Mouse (Mus musculus) forebrain, embryonic 13.5 days (tissue): Measurements from ENCODE around the gene Akap10. TPM values are rescaled to one million over a fixed set of nuclear protein-coding genes. Genes with fewer than 3 reads are reported as not detected.
A peak's percentile ranks its signal among the peaks of the same experiment; 100 is the strongest.
"Not testable (repeated sequence)": the region's sequence is repeated elsewhere in the genome, so short reads cannot be mapped to it uniquely, and the experiment has no call there.

Experiments used
- ATAC-seq: fragments of 200-750 bp; cut with Nextera tagmentation; 2 replicates; pipeline ENCODE4 v1.8.0; 2017
- H3K27ac ChIP-seq: fragments of 300-500 bp; sonication (generic); 2 replicates; pipeline ENCODE4 v1.5.1; 2015; ENCODE audit warnings: inconsistent platforms, mild to moderate bottlenecking, moderate library complexity
- H3K27me3 ChIP-seq: fragments of 300-500 bp; sonication (generic); 2 replicates; pipeline ENCODE4 v1.6.1; 2015; ENCODE audit warnings: mild to moderate bottlenecking, inconsistent platforms
- H3K36me3 ChIP-seq: fragments of 300-500 bp; sonication (generic); 2 replicates; pipeline ENCODE4 v1.6.1; 2015; ENCODE audit warnings: mild to moderate bottlenecking, inconsistent platforms; ENCODE audit not compliant: poor library complexity, severe bottlenecking
- H3K4me1 ChIP-seq: fragments of 300-500 bp; sonication (generic); 2 replicates; pipeline ENCODE4 v1.6.1; 2015; ENCODE audit warnings: inconsistent platforms
- H3K4me2 ChIP-seq: fragments of 300-500 bp; sonication (generic); 2 replicates; pipeline ENCODE4 v1.6.1; 2015; ENCODE audit warnings: inconsistent platforms, mild to moderate bottlenecking, moderate library complexity
- H3K4me3 ChIP-seq: fragments of 300-500 bp; sonication (generic); 2 replicates; pipeline ENCODE4 v1.5.1; 2015; ENCODE audit warnings: mild to moderate bottlenecking, inconsistent platforms
- H3K9ac ChIP-seq: fragments of 300-500 bp; sonication (generic); 2 replicates; pipeline ENCODE4 v1.6.1; 2015; ENCODE audit warnings: mild to moderate bottlenecking, inconsistent platforms
- H3K9me3 ChIP-seq: fragments of 300-500 bp; sonication (generic); replicated peaks from 2 replicates; pipeline ENCODE4 v1.6.1; 2016; ENCODE audit warnings: inconsistent platforms
- WGBS: fragments of 180-500 bp; shearing (Covaris S2); methylation state at CpG from one replicate; pipeline ENCODE4 v1.1.7; 2015; 5-methylcytosine and 5-hydroxymethylcytosine counted together
- polyA plus RNA-seq: library from polyadenylated mRNA; unstranded; fragments of >200 nt; fragmentation: Nextera tagmentation; extraction: Ambion mirVana; gene quantifications from 2 replicates; pipeline ENCODE4 v1.2.1, GENCODE M21; 2015

Gene Akap10
- 13.8 and 14.2 TPM in 2 replicates for polyA plus RNA-seq

- Histone ChIP-seq H3K9me3 (no peaks in the 10 kb centered on the region), H3K4me2 (peak within 1 kb of the TSS; percentile 69), H3K36me3 (0 out of 2 replicates have a peak, but pooled peaks cover 4% of the 10 kb centered on the region), H3K9ac (peak within 1 kb of the TSS; percentile 93), H3K4me1 (peaks cover 24% of the 10 kb centered on the region), H3K4me3 (peak within 1 kb of the TSS; percentile 93), H3K27me3 (no peaks in the 10 kb centered on the region), H3K27ac (peak within 1 kb of the TSS; percentile 90)
- peak; percentile 96 for ATAC-seq
- WGBS, result under 1% methylated on average over 31 of the region's 43 CpGs
Observed at GRCm38 (mm10) chr11:61930098-61930517, at the start of gene Akap10. Gene Akap10 (minus strand): TSS chr11:61930252.

- WGBS, result 84% methylated on average over 1 of the region's 1 CpGs
- Histone ChIP-seq H3K9me3 (no peaks in the 10 kb centered on the region), H3K27ac (no peak overlapping the region), H3K4me1 (no peaks in the 10 kb centered on the region), H3K4me2 (no peak overlapping the region), H3K36me3 (no peaks in the 10 kb centered on the region), H3K9ac (no peak overlapping the region), H3K27me3 (no peaks in the 10 kb centered on the region), H3K4me3 (no peak overlapping the region)
- ATAC-seq, result no peak
Observed at GRCm38 (mm10) chr11:61975783-61976182, 45.7 kb upstream of the Akap10 start.

- Histone ChIP-seq H3K4me1 (no peaks in the 10 kb centered on the region), H3K36me3 (no peaks in the 10 kb centered on the region), H3K27me3 (no peaks in the 10 kb centered on the region), H3K27ac (no peak overlapping the region), H3K9ac (no peak overlapping the region), H3K9me3 (no peaks in the 10 kb centered on the region), H3K4me3 (no peak overlapping the region), H3K4me2 (no peak overlapping the region)
- ATAC-seq, result no peak
- WGBS, result 64% methylated on average over 13 of the region's 13 CpGs
Observed at GRCm38 (mm10) chr11:61974106-61974707, 44.2 kb upstream of the Akap10 start.

GRCm38 (mm10) chr11:61971441-61972221, 41.6 kb upstream of the Akap10 start:
- no peaks in the 10 kb centered on the region for H3K27me3 ChIP-seq
- no peak overlapping the region for H3K27ac ChIP-seq
- no peak overlapping the region for H3K4me3 ChIP-seq
- 67% methylated on average over 7 of the region's 7 CpGs for WGBS
- no peaks in the 10 kb centered on the region for H3K4me1 ChIP-seq
- no peaks in the 10 kb centered on the region for H3K36me3 ChIP-seq
- ATAC-seq, result no peak
- H3K4me2 ChIP-seq, result no peak overlapping the region
- H3K9ac ChIP-seq, result no peak overlapping the region
- H3K9me3 ChIP-seq, result no peaks in the 10 kb centered on the region

GRCm38 (mm10) chr11:61970901-61971300, 40.8 kb upstream of the Akap10 start:
- no peak for ATAC-seq
- Histone ChIP-seq H3K4me3 (no peak overlapping the region), H3K4me2 (no peak overlapping the region), H3K27ac (no peak overlapping the region), H3K27me3 (no peaks in the 10 kb centered on the region), H3K36me3 (no peaks in the 10 kb centered on the region), H3K9me3 (no peaks in the 10 kb centered on the region), H3K4me1 (no peaks in the 10 kb centered on the region), H3K9ac (no peak overlapping the region)
- 66% methylated on average over 5 of the region's 5 CpGs for WGBS

- Histone ChIP-seq H3K9ac (no peak overlapping the region), H3K27me3 (no peaks in the 10 kb centered on the region), H3K9me3 (no peaks in the 10 kb centered on the region), H3K4me3 (no peak overlapping the region), H3K36me3 (no peaks in the 10 kb centered on the region), H3K4me1 (no peaks in the 10 kb centered on the region), H3K4me2 (no peak overlapping the region), H3K27ac (no peak overlapping the region)
- 94% methylated on average over 2 of the region's 2 CpGs for WGBS
- ATAC-seq, result no peak
Observed at GRCm38 (mm10) chr11:61968875-61969274, 38.8 kb upstream of the Akap10 start.

- Histone ChIP-seq H3K36me3 (no peaks in the 10 kb centered on the region), H3K4me2 (no peak overlapping the region), H3K27ac (no peak overlapping the region), H3K4me3 (no peak overlapping the region), H3K4me1 (no peaks in the 10 kb centered on the region), H3K9me3 (no peaks in the 10 kb centered on the region), H3K9ac (no peak overlapping the region), H3K27me3 (no peaks in the 10 kb centered on the region)
- ATAC-seq, result no peak
- WGBS, result 79% methylated on average over 8 of the region's 8 CpGs
Observed at GRCm38 (mm10) chr11:61967034-61967433, 37.0 kb upstream of the Akap10 start.

- no peak overlapping the region for H3K4me3 ChIP-seq
- H3K9me3 ChIP-seq, result no peaks in the 10 kb centered on the region
- H3K9ac ChIP-seq, result no peak overlapping the region
- H3K27ac ChIP-seq, result no peak overlapping the region
- H3K27me3 ChIP-seq, result 0 out of 2 replicates have a peak, but pooled peaks cover 5% of the 10 kb centered on the region
- no peaks in the 10 kb centered on the region for H3K36me3 ChIP-seq
- H3K4me1 ChIP-seq, result no peaks in the 10 kb centered on the region
- WGBS, result 89% methylated on average over 5 of the region's 5 CpGs
- ATAC-seq, result no peak
- no peak overlapping the region for H3K4me2 ChIP-seq
Observed at GRCm38 (mm10) chr11:61964611-61965010, 34.6 kb upstream of the Akap10 start.

- Histone ChIP-seq H3K4me1 (no peaks in the 10 kb centered on the region), H3K27ac (no peak overlapping the region), H3K9ac (no peak overlapping the region), H3K27me3 (peaks cover 11% of the 10 kb centered on the region; the same call in 1 of the 2 replicates), H3K4me2 (no peak overlapping the region), H3K9me3 (no peaks in the 10 kb centered on the region), H3K4me3 (no peak overlapping the region), H3K36me3 (no peaks in the 10 kb centered on the region)
- 87% methylated on average over 3 of the region's 3 CpGs for WGBS
- no peak for ATAC-seq
Observed at GRCm38 (mm10) chr11:61963193-61963592, 33.1 kb upstream of the Akap10 start.

GRCm38 (mm10) chr11:61962684-61963083, 32.6 kb upstream of the Akap10 start:
- H3K9me3 ChIP-seq, result no peaks in the 10 kb centered on the region
- ATAC-seq, result no peak
- WGBS, result 87% methylated on average over 6 of the region's 6 CpGs

GRCm38 (mm10) chr11:61960096-61960495, 30.0 kb upstream of the Akap10 start:
- no peak overlapping the region for H3K4me2 ChIP-seq
- 91% methylated on average over 2 of the region's 2 CpGs for WGBS
- H3K27ac ChIP-seq, result no peak overlapping the region
- no peak overlapping the region for H3K4me3 ChIP-seq
- H3K36me3 ChIP-seq, result no peaks in the 10 kb centered on the region
- H3K9ac ChIP-seq, result no peak overlapping the region
- no peak for ATAC-seq
- peaks cover 17% of the 10 kb centered on the region for H3K27me3 ChIP-seq
- H3K9me3 ChIP-seq, result no peaks in the 10 kb centered on the region
- H3K4me1 ChIP-seq, result no peaks in the 10 kb centered on the region

More at GRCm38 (mm10) chr11:61962684-61963083, 32.6 kb upstream of the Akap10 start:
- Histone ChIP-seq H3K4me3 (no peak overlapping the region), H3K4me1 (no peaks in the 10 kb centered on the region), H3K4me2 (no peak overlapping the region), H3K9ac (no peak overlapping the region), H3K27me3 (peaks cover 15% of the 10 kb centered on the region), H3K27ac (no peak overlapping the region), H3K36me3 (no peaks in the 10 kb centered on the region)

GRCm38 (mm10) chr11:61958706-61959105, 28.7 kb upstream of the Akap10 start:
- H3K27me3 ChIP-seq, result peaks cover 17% of the 10 kb centered on the region
- not testable (repeated sequence) for H3K9me3 ChIP-seq, H3K36me3 ChIP-seq, H3K4me3 ChIP-seq, H3K9ac ChIP-seq, H3K4me1 ChIP-seq, H3K4me2 ChIP-seq, ATAC-seq, H3K27ac ChIP-seq
- 60% methylated on average over 6 of the region's 6 CpGs for WGBS
